Mouse (Mus musculus) E14TG2a.4 (cell line): ENCODE data around the gene Rassf8.

Experiments used
- CTCF ChIP-seq: conservative IDR thresholded peaks from 2 replicates; pipeline ENCODE4 v1.5.1; 2014; ENCODE audit warnings: low read length
- POU5F1 ChIP-seq: IDR thresholded peaks from 2 replicates; pipeline ENCODE4 v1.6.1; 2014; ENCODE audit warnings: low read length, borderline replicate concordance

GRCm38 (mm10) chr6:145763051-145763450 is 16.5 kb downstream of the Rassf8 start:
- TF ChIP-seq CTCF: no peak
- TF ChIP-seq POU5F1: no peak
